Mouse (Mus musculus) limb, embryonic 14.5 days (tissue): ENCODE data around the gene Eif4e2. TPM values are rescaled to one million over a fixed set of nuclear protein-coding genes. Genes with fewer than 3 reads are reported as not detected.

Experiments
- ATAC-seq: fragments of 200-750 bp; cut with Nextera tagmentation; 2 replicates; pipeline ENCODE4 v1.8.0; 2017; ENCODE audit warnings: low read depth, moderate number of reproducible peaks, moderate TSS enrichment; ENCODE audit not compliant: low FRiP score
- DNase-seq: peaks from one replicate; pipeline ENCODE4 v3.0.0-alpha.2; 2015; ENCODE audit warnings: low spot score
- H3K27ac ChIP-seq: fragments of 300-500 bp; sonication (generic); replicated peaks from 2 replicates; pipeline ENCODE4 v1.5.1; 2014; ENCODE audit warnings: low read depth, mild to moderate bottlenecking, low read length, moderate library complexity, mixed read lengths
- H3K27me3 ChIP-seq: fragments of 300-500 bp; sonication (generic); 2 replicates; pipeline ENCODE4 v1.6.1; 2014; ENCODE audit warnings: low read length, mixed read lengths; ENCODE audit not compliant: control insufficient read depth, insufficient read depth
- H3K36me3 ChIP-seq: fragments of 300-500 bp; sonication (generic); 2 replicates; pipeline ENCODE4 v1.6.1; 2014; ENCODE audit warnings: mild to moderate bottlenecking, low read length, moderate library complexity, mixed read lengths; ENCODE audit not compliant: control insufficient read depth, insufficient read depth
- H3K4me1 ChIP-seq: fragments of 300-500 bp; sonication (generic); 2 replicates; pipeline ENCODE4 v1.6.1; 2014; ENCODE audit warnings: antibody characterized with exemption, low read length, mixed read lengths; ENCODE audit not compliant: control insufficient read depth, insufficient read depth
- H3K4me2 ChIP-seq: fragments of 300-500 bp; sonication (generic); replicated peaks from 2 replicates; pipeline ENCODE4 v1.6.1; 2014; ENCODE audit warnings: low read depth, mild to moderate bottlenecking, low read length, moderate library complexity; ENCODE audit not compliant: severe bottlenecking
- H3K4me3 ChIP-seq: fragments of 300-500 bp; sonication (generic); replicated peaks from 2 replicates; pipeline ENCODE4 v1.5.1; 2014; ENCODE audit warnings: low read length
- H3K9ac ChIP-seq: fragments of 300-500 bp; sonication (generic); 2 replicates; pipeline ENCODE4 v1.6.1; 2014; ENCODE audit warnings: mild to moderate bottlenecking, low read depth, low read length, moderate library complexity; ENCODE audit not compliant: severe bottlenecking
- H3K9me3 ChIP-seq: fragments of 300-500 bp; sonication (generic); 2 replicates; pipeline ENCODE4 v1.6.1; 2016; ENCODE audit warnings: low read length; ENCODE audit not compliant: control insufficient read depth
- POLR2A ChIP-seq: fragments of 200-500 bp; IDR thresholded peaks from 2 replicates; pipeline ENCODE4 v1.8.0; 2012; ENCODE audit warnings: inconsistent platforms, mild to moderate bottlenecking, moderate library complexity, borderline replicate concordance; ENCODE audit not compliant: insufficient read depth, insufficient read length; ENCODE audit errors: extremely low read depth
- WGBS: fragments of 180-500 bp; shearing (Covaris S2); extraction: QIAGEN DNeasy Blood & Tissue Kit; methylation state at CpG from one replicate; pipeline ENCODE4 v1.1.7; 2014; 5-methylcytosine and 5-hydroxymethylcytosine counted together
- polyA plus RNA-seq, 2 experiments: library from polyadenylated mRNA; depleted of rRNA in 1 of 2; stranded (reverse) in 1 of 2; unstranded in 1 of 2; fragments of >200 nt; fragmentation: Nextera tagmentation in 1 of 2; extraction: Ambion mirVana in 1 of 2; gene quantifications; 2 replicates each; pipeline versions ENCODE4 v1.2.1 to v1.2.3; 2012 to 2014

The Eif4e2 gene
- polyA plus RNA-seq, 2 experiments, result 118 to 139 TPM

GRCm38 (mm10) chr1:87227160-87227550 lies 13.4 kb downstream of the Eif4e2 start:
- DNase-seq (no peak), ATAC-seq (no peak)
- Histone ChIP-seq H3K4me1 (no peaks in the 10 kb centered on the region), H3K27me3 (no peaks in the 10 kb centered on the region), H3K4me2 (no peak overlapping the region), H3K9ac (no peak overlapping the region), H3K27ac (no peak overlapping the region), H3K36me3 (peaks cover 95% of the 10 kb centered on the region), H3K9me3 (no peaks in the 10 kb centered on the region), H3K4me3 (no peak overlapping the region)
- TF ChIP-seq POLR2A, result no peak
- 95% methylated on average over 3 of the region's 3 CpGs for WGBS

- Histone ChIP-seq H3K27me3 (no peaks in the 10 kb centered on the region), H3K4me2 (no peak overlapping the region), H3K9me3 (no peaks in the 10 kb centered on the region), H3K4me3 (no peak overlapping the region), H3K27ac (no peak overlapping the region), H3K9ac (no peak overlapping the region), H3K4me1 (no peaks in the 10 kb centered on the region), H3K36me3 (peaks cover 86% of the 10 kb centered on the region)
- no peak for ATAC-seq
- no peak for DNase-seq
- WGBS, result 93% methylated on average over 5 of the region's 5 CpGs
- TF ChIP-seq POLR2A, result no peak
Measured at GRCm38 (mm10) chr1:87230606-87231005, 16.9 kb downstream of the Eif4e2 start.

- Histone ChIP-seq H3K4me3 (no peak overlapping the region), H3K36me3 (peaks cover 76% of the 10 kb centered on the region), H3K27me3 (no peaks in the 10 kb centered on the region), H3K9ac (no peak overlapping the region), H3K4me1 (no peaks in the 10 kb centered on the region), H3K4me2 (no peak overlapping the region), H3K9me3 (no peaks in the 10 kb centered on the region), H3K27ac (no peak overlapping the region)
- no peak for TF ChIP-seq POLR2A
- WGBS, result 70% methylated on average over 7 of the region's 7 CpGs
- no peak for DNase-seq
- no peak for ATAC-seq
Measured at GRCm38 (mm10) chr1:87232197-87232596, 18.5 kb downstream of the Eif4e2 start.

- Histone ChIP-seq H3K36me3 (peaks cover 29% of the 10 kb centered on the region), H3K27me3 (no peaks in the 10 kb centered on the region), H3K4me1 (no peaks in the 10 kb centered on the region), H3K9ac (no peak overlapping the region), H3K27ac (no peak overlapping the region), H3K4me3 (no peak overlapping the region), H3K4me2 (no peak overlapping the region), H3K9me3 (no peaks in the 10 kb centered on the region)
- DNase-seq (no peak), ATAC-seq (no peak)
- 72% methylated on average over 8 of the region's 8 CpGs for WGBS
- TF ChIP-seq POLR2A, result no peak
Measured at GRCm38 (mm10) chr1:87239056-87239455, 25.3 kb downstream of the Eif4e2 start.

GRCm38 (mm10) chr1:87243021-87243420 lies 29.3 kb downstream of the Eif4e2 start:
- no peaks in the 10 kb centered on the region for H3K4me1 ChIP-seq
- H3K27me3 ChIP-seq, result no peaks in the 10 kb centered on the region
- H3K4me3 ChIP-seq, result no peak overlapping the region
- H3K4me2 ChIP-seq, result no peak overlapping the region
- ATAC-seq, result no peak
- peaks cover 12% of the 10 kb centered on the region for H3K36me3 ChIP-seq
- H3K9me3 ChIP-seq, result no peaks in the 10 kb centered on the region
- H3K9ac ChIP-seq, result no peak overlapping the region
- no peak overlapping the region for H3K27ac ChIP-seq
- TF ChIP-seq POLR2A, result no peak
- 81% methylated on average over 8 of the region's 8 CpGs for WGBS
- no peak for DNase-seq

GRCm38 (mm10) chr1:87245430-87245829 lies 31.7 kb downstream of the Eif4e2 start:
- ATAC-seq (no peak), DNase-seq (no peak)
- no peak for TF ChIP-seq POLR2A
- H3K4me3 ChIP-seq, result no peak overlapping the region
- H3K4me2 ChIP-seq, result no peak overlapping the region
- H3K27ac ChIP-seq, result no peak overlapping the region
- no peak overlapping the region for H3K9ac ChIP-seq
- H3K9me3 ChIP-seq, result no peaks in the 10 kb centered on the region
- 41% methylated on average over 1 of the region's 1 CpGs for WGBS
- no peaks in the 10 kb centered on the region for H3K36me3 ChIP-seq
- H3K4me1 ChIP-seq, result no peaks in the 10 kb centered on the region
- H3K27me3 ChIP-seq, result no peaks in the 10 kb centered on the region
